Mouse (Mus musculus) spleen, adult 2 months (tissue): ENCODE measurements around the gene Dapp1. TPM values are rescaled to one million over a fixed set of nuclear protein-coding genes. Genes with fewer than 3 reads are reported as not detected.
A peak's percentile ranks its signal among the peaks of the same experiment; 100 is the strongest.

Experiments used
- DNase-seq, 2 experiments: peaks; one replicate each; pipeline versions ENCODE4 v3.0.0 to v3.0.0-alpha.2; 2012 to 2021; ENCODE audit warnings: low spot score in 2 of 2, low read depth in 1 of 2
- H3K27ac ChIP-seq: fragments of 200-500 bp; 2 replicates; pipeline ENCODE4 v1.5.1; 2012; ENCODE audit warnings: low read length, inconsistent platforms; ENCODE audit not compliant: insufficient read depth
- H3K27me3 ChIP-seq: fragments of 200-500 bp; 2 replicates; pipeline ENCODE4 v1.6.1; 2012; ENCODE audit warnings: mild to moderate bottlenecking, moderate library complexity, low read length, inconsistent platforms; ENCODE audit not compliant: control insufficient read depth, insufficient read depth
- H3K36me3 ChIP-seq: fragments of 200-500 bp; 2 replicates; pipeline ENCODE4 v1.6.1; 2012; ENCODE audit warnings: mild to moderate bottlenecking, low read length, inconsistent platforms; ENCODE audit not compliant: control insufficient read depth, insufficient read depth
- H3K4me1 ChIP-seq: fragments of 200-500 bp; 2 replicates; pipeline ENCODE4 v1.6.1; 2011; ENCODE audit warnings: inconsistent platforms; ENCODE audit not compliant: control insufficient read depth, insufficient read depth, insufficient read length
- H3K4me3 ChIP-seq: fragments of 200-500 bp; 2 replicates; pipeline ENCODE4 v1.5.1; 2011; ENCODE audit warnings: mild to moderate bottlenecking, inconsistent platforms; ENCODE audit not compliant: insufficient read depth, insufficient read length; ENCODE audit errors: extremely low read depth
- CTCF ChIP-seq: fragments of 200-500 bp; IDR thresholded peaks from 2 replicates; pipeline ENCODE4 v1.5.1; 2011; ENCODE audit warnings: mild to moderate bottlenecking, inconsistent platforms; ENCODE audit not compliant: insufficient read depth, insufficient read length, insufficient replicate concordance; ENCODE audit errors: extremely low read depth
- POLR2A ChIP-seq: fragments of 200-500 bp; IDR thresholded peaks from 2 replicates; pipeline ENCODE4 v1.6.1; 2011; ENCODE audit warnings: low read depth, low read length, inconsistent platforms
- WGBS: fragments of 180-500 bp; shearing (Covaris S2); methylation state at CpG from one replicate; pipeline ENCODE4 v1.1.7; 2018; 5-methylcytosine and 5-hydroxymethylcytosine counted together
- polyA plus RNA-seq: library from polyadenylated mRNA; depleted of rRNA; stranded (reverse); fragments of >200 nt; gene quantifications from 2 replicates; pipeline ENCODE4 v1.2.3, GENCODE M21; 2012

The Dapp1 gene
- polyA plus RNA-seq, 1 experiment: 11.9 TPM

DNA sequence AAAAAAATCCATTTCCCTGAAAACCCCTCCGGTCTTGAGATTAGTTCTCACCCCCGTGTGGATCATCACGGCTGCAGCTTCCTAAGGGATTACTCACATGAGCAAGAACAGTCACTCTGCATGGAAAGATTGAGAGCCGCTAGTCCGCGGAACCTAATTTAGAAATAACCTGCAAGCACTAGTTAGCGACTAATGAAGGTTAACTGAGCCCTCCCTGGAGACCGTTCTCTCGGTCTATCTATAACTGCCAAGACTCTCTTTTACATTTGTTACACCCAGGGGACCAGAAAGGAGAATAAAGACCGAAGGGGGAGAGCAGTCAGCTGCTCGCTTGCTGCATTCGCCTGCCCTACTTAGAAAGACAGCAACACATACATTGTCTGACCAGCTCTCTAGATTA lies 35.5 kb upstream of the Dapp1 start:
- Histone ChIP-seq H3K36me3 (no peaks in the 10 kb centered on the region), H3K4me3 (no peak overlapping the region), H3K27me3 (no peaks in the 10 kb centered on the region), H3K4me1 (no peaks in the 10 kb centered on the region), H3K27ac (no peak overlapping the region)
- DNase-seq: peak in 1 of 2 experiments; percentile 21
- WGBS: 54% methylated on average over 12 of the region's 12 CpGs
- TF ChIP-seq POLR2A (no peak), CTCF (no peak)

DNA sequence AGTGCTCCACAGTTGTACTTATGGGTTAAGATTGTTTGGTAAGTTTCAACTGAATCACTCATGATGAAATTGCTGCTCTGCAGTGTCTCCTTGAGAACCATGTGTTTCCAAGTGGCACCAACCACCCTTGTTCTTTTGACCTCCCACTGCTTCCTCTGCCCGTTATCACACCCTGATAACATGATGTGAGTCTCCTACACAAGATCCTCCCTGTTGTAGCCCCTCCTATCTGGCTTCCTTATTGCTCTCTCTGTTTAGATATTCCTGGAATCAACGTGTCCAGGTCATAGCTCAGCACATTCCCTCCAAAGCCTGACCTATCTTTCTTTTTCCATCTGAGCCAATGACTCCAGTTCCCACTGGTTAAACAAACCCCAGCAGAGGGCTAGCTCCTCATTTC lies 33.4 kb upstream of the Dapp1 start:
- no peak overlapping the region for H3K27ac ChIP-seq
- H3K4me3 ChIP-seq: no peak overlapping the region
- no peak for TF ChIP-seq CTCF
- no peak for TF ChIP-seq POLR2A
- 82% methylated on average over 2 of the region's 2 CpGs for WGBS
- H3K36me3 ChIP-seq: no peaks in the 10 kb centered on the region
- H3K27me3 ChIP-seq: no peaks in the 10 kb centered on the region
- no peak for DNase-seq
- H3K4me1 ChIP-seq: no peaks in the 10 kb centered on the region

DNA sequence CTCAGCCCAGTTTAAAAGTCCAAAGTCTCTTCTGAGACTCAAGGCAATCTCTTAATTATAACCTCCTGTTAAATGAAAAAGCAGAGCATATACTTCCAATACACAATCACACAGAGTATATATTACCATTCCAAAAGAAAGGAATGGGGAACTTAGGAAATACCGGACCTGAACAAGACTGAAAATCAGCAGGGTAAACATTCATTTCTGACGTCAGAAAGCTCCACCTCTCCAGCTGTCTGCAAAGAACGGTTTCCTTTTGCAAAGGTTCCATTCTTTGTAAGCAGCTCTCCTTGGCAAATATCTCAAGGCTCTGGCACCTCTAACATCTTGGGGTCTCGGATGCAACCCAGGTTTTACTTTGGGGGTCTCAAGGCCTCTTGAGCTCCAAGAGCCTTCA lies 31.0 kb upstream of the Dapp1 start:
- 48% methylated on average over 4 of the region's 4 CpGs for WGBS
- no peaks in the 10 kb centered on the region for H3K4me1 ChIP-seq
- H3K4me3 ChIP-seq: no peak overlapping the region
- H3K27ac ChIP-seq: no peak overlapping the region
- no peaks in the 10 kb centered on the region for H3K36me3 ChIP-seq
- H3K27me3 ChIP-seq: no peaks in the 10 kb centered on the region
- TF ChIP-seq POLR2A (no peak), CTCF (no peak)
- no peak for DNase-seq

DNA sequence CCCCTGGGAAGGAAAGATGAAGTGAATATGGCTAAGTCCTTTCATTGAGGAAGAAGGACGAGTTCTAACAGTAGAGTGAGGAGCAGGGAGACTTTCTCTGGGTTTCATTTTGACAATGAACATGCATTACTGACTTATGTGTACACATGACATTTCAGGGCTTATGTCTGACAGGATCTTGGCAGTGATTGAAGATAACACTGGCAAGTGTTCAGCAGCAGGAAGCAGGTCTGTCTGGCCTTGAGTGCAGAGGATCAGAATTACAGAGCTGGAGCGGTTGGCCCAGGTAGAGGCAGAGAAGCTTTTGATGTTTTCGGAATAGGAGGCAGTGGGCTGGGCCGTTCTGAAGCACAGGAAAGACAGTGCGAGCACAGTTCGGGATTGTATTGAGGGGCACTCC lies 26.8 kb upstream of the Dapp1 start:
- Histone ChIP-seq H3K36me3 (no peaks in the 10 kb centered on the region), H3K27me3 (no peaks in the 10 kb centered on the region), H3K4me3 (no peak overlapping the region), H3K27ac (no peak overlapping the region), H3K4me1 (no peaks in the 10 kb centered on the region)
- no peak for DNase-seq
- TF ChIP-seq POLR2A (no peak), CTCF (no peak)
- WGBS: 79% methylated on average over 6 of the region's 6 CpGs

DNA sequence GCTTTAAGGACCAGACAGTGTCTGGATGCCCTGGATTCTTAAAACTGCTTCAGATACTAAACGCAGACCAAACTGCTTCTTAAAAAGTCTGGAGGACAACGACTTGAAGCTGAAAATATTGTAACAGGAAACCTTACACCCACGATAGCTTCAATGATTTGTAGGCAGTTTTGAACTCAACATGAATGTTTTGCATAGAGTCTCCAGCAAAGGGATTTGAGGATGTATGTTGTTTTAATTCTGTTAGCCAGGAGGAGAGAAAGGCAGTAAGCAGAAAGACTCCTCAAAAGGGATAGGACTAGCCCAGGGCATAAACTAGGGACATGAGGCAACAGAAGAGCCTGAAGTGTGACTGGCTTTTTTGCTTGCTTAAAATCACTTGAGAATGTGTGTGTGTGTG lies 25.6 kb upstream of the Dapp1 start:
- Histone ChIP-seq H3K4me3 (no peak overlapping the region), H3K27ac (no peak overlapping the region), H3K27me3 (no peaks in the 10 kb centered on the region), H3K36me3 (no peaks in the 10 kb centered on the region), H3K4me1 (peaks cover 3% of the 10 kb centered on the region)
- 18% methylated on average over 3 of the region's 3 CpGs for WGBS
- no peak for DNase-seq
- no peak for TF ChIP-seq POLR2A
- no peak for TF ChIP-seq CTCF

DNA sequence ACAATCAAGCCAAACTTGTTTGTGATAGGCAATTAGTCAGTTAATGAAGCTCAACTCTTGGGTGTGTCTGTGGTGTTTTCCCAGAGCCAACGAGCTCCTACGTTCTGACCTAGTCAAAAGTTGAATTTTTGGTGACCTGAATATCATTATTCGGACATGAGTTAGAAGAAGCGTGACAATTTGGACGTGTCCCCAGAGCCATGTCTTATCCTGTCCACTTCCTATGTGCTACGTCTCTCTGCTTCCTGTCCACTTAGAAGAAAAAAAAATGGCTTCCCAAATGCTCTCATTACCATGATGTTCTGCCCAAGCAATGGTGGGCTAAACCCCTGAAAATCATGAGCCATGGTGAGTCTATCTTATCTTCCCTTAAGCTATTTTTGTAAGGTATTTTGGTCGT lies 21.9 kb upstream of the Dapp1 start:
- 78% methylated on average over 7 of the region's 7 CpGs for WGBS
- H3K4me3 ChIP-seq: no peak overlapping the region
- no peak overlapping the region for H3K27ac ChIP-seq
- TF ChIP-seq POLR2A (no peak), CTCF (no peak)
- peaks cover 10% of the 10 kb centered on the region for H3K4me1 ChIP-seq
- H3K27me3 ChIP-seq: no peaks in the 10 kb centered on the region
- no peaks in the 10 kb centered on the region for H3K36me3 ChIP-seq
- no peak for DNase-seq

DNA sequence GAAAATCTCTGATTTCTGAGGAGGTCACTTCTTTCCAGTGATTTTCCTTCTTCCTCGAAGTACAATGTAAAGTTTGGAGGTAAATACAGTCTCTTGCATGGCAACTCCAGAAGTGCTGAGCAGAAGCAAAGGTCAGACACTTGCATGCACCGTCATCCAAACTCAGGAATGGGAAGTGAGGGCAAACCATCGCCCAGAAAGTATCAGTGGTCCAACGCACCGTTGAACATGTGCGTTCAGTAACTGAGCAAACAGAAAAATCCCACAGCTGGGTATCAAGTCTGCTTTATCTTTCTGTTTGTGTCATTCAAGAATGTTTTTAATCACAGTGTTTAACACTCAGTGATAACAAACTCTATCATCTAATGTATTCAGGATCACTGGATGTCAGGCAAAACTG lies 21.2 kb upstream of the Dapp1 start:
- Histone ChIP-seq H3K36me3 (no peaks in the 10 kb centered on the region), H3K4me1 (peaks cover 10% of the 10 kb centered on the region), H3K27ac (no peak overlapping the region), H3K27me3 (no peaks in the 10 kb centered on the region), H3K4me3 (no peak overlapping the region)
- TF ChIP-seq CTCF (no peak), POLR2A (no peak)
- DNase-seq: no peak
- WGBS: 18% methylated on average over 6 of the region's 6 CpGs
